Mouse (Mus musculus) intestine, postnatal 0 days (tissue): ENCODE results near the gene Qk. TPM values are rescaled to one million over a fixed set of nuclear protein-coding genes. Genes with fewer than 3 reads are reported as not detected.

Source experiments
- ATAC-seq: fragments of 200-750 bp; cut with Nextera tagmentation; 2 replicates; pipeline ENCODE4 v1.8.0; 2017; ENCODE audit warnings: mild to moderate bottlenecking, moderate TSS enrichment, moderate library complexity
- H3K27ac ChIP-seq: fragments of 300-500 bp; sonication (generic); 2 replicates; pipeline ENCODE4 v1.5.1; 2014; ENCODE audit warnings: mild to moderate bottlenecking, low read depth, low read length, moderate library complexity
- H3K27me3 ChIP-seq: fragments of 300-500 bp; sonication (generic); replicated peaks from 2 replicates; pipeline ENCODE4 v1.6.1; 2014; ENCODE audit warnings: low read length, mixed read lengths; ENCODE audit not compliant: control insufficient read depth, insufficient read depth
- H3K36me3 ChIP-seq: fragments of 300-500 bp; sonication (generic); 2 replicates; pipeline ENCODE4 v1.6.1; 2014; ENCODE audit warnings: mild to moderate bottlenecking, moderate library complexity; ENCODE audit not compliant: control insufficient read depth, insufficient read depth
- H3K4me1 ChIP-seq: fragments of 300-500 bp; sonication (generic); replicated peaks from 2 replicates; pipeline ENCODE4 v1.6.1; 2014; ENCODE audit warnings: antibody characterized with exemption, low read length, mixed read lengths; ENCODE audit not compliant: control insufficient read depth, insufficient read depth
- H3K4me2 ChIP-seq: fragments of 300-500 bp; sonication (generic); replicated peaks from 2 replicates; pipeline ENCODE4 v1.6.1; 2014; ENCODE audit warnings: low read depth, mild to moderate bottlenecking, moderate library complexity
- H3K4me3 ChIP-seq: fragments of 300-500 bp; sonication (generic); 2 replicates; pipeline ENCODE4 v1.5.1; 2014; ENCODE audit warnings: low read depth, low read length
- H3K9ac ChIP-seq: fragments of 300-500 bp; sonication (generic); 2 replicates; pipeline ENCODE4 v1.6.1; 2014; ENCODE audit warnings: mild to moderate bottlenecking, low read depth, low read length
- H3K9me3 ChIP-seq: fragments of 300-500 bp; sonication (generic); 2 replicates; pipeline ENCODE4 v1.6.1; 2016; ENCODE audit warnings: mixed run types; ENCODE audit not compliant: control insufficient read depth
- CTCF ChIP-seq: sonication (generic); IDR thresholded peaks from 2 replicates; pipeline ENCODE4 v1.5.1; 2016; ENCODE audit warnings: low read depth, mild to moderate bottlenecking, control low read depth, antibody characterized with exemption, moderate library complexity
- WGBS: fragments of 180-500 bp; shearing (Covaris S2); extraction: QIAGEN DNeasy Blood & Tissue Kit; methylation state at CpG from one replicate; pipeline ENCODE4 v1.1.7; 2014; 5-methylcytosine and 5-hydroxymethylcytosine counted together
- polyA plus RNA-seq: library from polyadenylated mRNA; unstranded; fragments of >200 nt; fragmentation: Nextera tagmentation; extraction: Ambion mirVana; gene quantifications from 2 replicates; pipeline ENCODE4 v1.2.1, GENCODE M21; 2015

Qk gene
- polyA plus RNA-seq, 1 experiment from 2014 or later, result 7.4 TPM

DNA sequence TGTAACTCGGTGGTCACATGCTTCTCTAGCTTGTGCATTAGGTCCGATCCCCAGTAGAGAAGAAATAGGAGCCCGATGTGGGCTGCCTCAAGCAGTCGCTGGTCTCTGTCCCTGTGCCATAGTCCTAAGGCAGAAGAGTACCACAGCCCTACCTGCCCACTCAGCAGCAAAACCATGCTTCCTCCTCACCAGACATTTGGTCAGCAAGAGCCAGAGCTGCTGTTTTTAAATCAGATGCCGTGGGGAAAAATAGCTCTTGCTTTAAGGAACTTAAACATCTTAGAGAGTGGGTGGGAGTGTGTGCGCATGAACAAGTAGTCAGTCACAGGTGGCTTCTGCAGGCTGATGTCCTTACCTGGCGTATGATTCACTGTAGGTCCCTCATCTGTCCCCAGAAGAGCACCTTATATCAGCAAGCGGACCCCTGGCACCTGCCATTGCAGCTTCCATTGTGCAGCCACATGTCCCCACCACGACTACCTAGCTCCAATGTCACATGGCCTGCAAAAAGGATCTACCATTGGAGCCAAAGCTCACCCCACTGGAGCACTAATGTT lies 9.0 kb upstream of the Qk start:
- Histone ChIP-seq H3K4me3 (no peak overlapping the region), H3K4me1 (no peaks in the 10 kb centered on the region), H3K36me3 (no peaks in the 10 kb centered on the region), H3K4me2 (no peak overlapping the region), H3K9me3 (no peaks in the 10 kb centered on the region), H3K27ac (no peak overlapping the region), H3K27me3 (peaks cover 60% of the 10 kb centered on the region), H3K9ac (no peak overlapping the region)
- ATAC-seq, result no peak
- no peak for TF ChIP-seq CTCF
- WGBS, result 89% methylated on average over 9 of the region's 9 CpGs

DNA sequence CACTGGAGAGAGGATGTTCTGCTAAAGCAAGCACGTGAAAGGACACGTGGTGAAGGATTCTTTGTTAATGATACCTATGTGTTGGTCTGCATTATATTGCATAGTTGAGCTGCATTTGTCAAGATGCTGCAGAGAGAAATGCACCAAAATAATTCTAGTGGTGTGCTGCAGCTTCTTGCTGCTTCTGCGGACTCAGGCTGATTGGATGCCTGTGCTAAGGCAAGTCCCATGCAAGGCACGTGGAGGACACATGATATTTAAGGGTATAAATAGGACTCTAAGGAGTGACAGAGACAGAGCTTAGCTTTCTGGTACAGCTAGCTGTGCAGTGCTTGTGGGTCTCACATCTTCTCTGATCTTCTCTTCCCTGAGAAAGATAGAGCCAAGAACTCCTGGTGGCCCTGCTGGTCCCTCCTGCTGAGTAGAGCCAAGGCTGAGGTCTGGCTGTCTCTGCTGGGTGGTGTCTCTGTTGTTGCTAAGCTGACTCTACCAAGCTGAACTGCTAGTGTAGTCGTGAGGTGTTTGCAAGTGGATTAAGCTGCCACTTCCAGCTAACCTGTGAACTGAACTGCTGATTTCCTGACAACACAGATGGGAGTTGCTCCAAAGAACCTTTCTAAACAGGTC lies 8.0 kb upstream of the Qk start:
- ATAC-seq, result no peak
- no peaks in the 10 kb centered on the region for H3K9me3 ChIP-seq
- no peaks in the 10 kb centered on the region for H3K4me1 ChIP-seq
- H3K36me3 ChIP-seq, result no peaks in the 10 kb centered on the region
- no peak overlapping the region for H3K4me3 ChIP-seq
- no peak overlapping the region for H3K4me2 ChIP-seq
- WGBS, result 73% methylated on average over 5 of the region's 5 CpGs
- peaks cover 62% of the 10 kb centered on the region for H3K27me3 ChIP-seq
- no peak overlapping the region for H3K27ac ChIP-seq
- H3K9ac ChIP-seq, result no peak overlapping the region
- no peak for TF ChIP-seq CTCF

DNA sequence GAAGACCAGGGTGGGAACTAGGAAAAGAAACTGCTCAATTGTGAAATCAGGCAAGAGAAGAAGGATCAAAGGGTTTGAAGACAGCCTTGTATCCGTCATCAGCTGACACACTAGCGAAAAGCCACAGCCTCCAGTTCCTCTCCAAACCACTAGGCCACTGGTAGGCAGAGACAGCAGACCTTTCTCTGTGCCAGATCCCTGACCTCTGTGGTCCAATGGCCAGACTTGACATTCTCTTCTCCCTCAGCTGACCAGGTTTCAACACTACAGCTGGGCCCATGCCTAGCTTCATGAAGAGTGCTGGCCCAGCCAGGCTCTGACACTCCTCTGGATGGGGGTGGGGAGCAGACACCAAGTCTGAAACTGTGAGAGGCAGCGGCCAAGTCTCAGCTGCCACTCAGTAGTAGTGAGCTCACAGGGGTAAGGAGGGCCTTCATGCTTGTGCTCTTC lies 7.0 kb upstream of the Qk start:
- Histone ChIP-seq H3K9ac (no peak overlapping the region), H3K4me1 (no peaks in the 10 kb centered on the region), H3K36me3 (no peaks in the 10 kb centered on the region), H3K27ac (no peak overlapping the region), H3K4me2 (no peak overlapping the region), H3K9me3 (no peaks in the 10 kb centered on the region), H3K27me3 (peaks cover 67% of the 10 kb centered on the region), H3K4me3 (no peak overlapping the region)
- ATAC-seq, result no peak
- 77% methylated on average over 3 of the region's 3 CpGs for WGBS
- TF ChIP-seq CTCF, result 0 out of 2 replicates have a peak, but pooled peaks have one; percentile 13

DNA sequence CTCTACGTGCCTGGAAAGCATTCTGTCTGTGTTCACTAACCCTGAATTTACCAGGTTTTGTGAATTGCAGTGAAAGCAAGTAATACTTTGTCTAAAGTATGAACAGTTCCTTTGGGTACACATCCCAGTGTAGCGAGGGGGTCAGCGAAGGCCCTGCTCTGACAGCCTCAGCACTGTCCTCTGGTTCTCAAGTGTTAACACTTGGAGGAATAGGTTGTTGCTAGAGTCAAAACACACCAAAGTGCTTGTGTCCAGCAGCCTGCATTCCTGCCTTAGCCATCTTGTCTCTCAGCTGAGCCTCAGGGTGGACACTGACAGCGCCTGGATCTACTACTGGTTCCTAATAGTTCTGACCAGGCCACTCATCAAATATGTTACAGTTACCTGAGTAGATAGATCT lies 6.3 kb upstream of the Qk start:
- Histone ChIP-seq H3K9me3 (no peaks in the 10 kb centered on the region), H3K4me2 (no peak overlapping the region), H3K4me1 (no peaks in the 10 kb centered on the region), H3K27ac (no peak overlapping the region), H3K4me3 (no peak overlapping the region), H3K36me3 (no peaks in the 10 kb centered on the region), H3K9ac (no peak overlapping the region), H3K27me3 (peaks cover 74% of the 10 kb centered on the region)
- TF ChIP-seq CTCF, result no peak
- WGBS, result 97% methylated on average over 4 of the region's 4 CpGs
- ATAC-seq, result no peak

DNA sequence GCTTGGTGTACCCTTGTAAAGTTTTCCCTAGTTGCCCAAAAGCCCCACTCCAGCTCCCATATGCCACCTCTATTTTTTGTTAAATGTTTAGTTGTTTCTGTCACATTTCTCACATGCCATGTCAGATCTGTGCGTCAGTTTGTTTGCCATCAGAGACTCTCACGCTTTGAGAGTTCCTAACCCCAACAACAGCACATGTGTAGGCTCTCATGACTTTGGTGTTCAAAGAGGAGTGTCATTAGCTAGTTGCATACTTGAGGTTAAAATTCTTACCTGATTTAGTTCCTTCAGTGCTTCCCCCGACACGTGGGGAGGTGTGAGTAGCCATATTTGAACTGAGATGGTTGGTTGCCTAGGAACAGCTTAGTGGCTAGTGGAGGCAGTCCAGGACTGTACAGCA lies 2.1 kb upstream of the Qk start:
- no peak overlapping the region for H3K4me2 ChIP-seq
- no peak for TF ChIP-seq CTCF

DNA sequence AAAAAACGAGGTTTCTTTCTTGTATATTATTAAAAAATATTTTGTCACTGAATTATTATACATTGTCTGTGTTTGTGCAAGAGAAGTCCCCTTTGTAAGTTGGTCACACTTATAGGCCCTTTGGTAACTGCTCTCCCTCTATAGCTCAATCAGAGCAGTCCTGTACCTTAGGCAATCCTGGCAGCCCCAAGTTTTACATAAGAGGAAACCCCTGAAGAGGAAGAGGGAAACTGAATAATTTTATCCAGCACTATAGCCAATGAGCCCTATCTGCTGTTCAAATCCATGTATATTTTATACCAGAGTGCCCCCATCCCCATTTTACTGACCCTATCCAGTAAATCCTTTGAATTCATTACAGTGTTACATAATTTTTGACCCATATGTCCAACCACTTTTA lies 1.4 kb upstream of the Qk start:
- Histone ChIP-seq H3K9me3 (no peaks in the 10 kb centered on the region), H3K4me3 (no peak overlapping the region), H3K36me3 (no peaks in the 10 kb centered on the region), H3K4me1 (no peaks in the 10 kb centered on the region), H3K9ac (no peak overlapping the region), H3K27ac (no peak overlapping the region), H3K27me3 (peaks cover 60% of the 10 kb centered on the region), H3K4me2 (no peak overlapping the region)
- WGBS, result 76% methylated on average over 1 of the region's 1 CpGs
- no peak for ATAC-seq
- no peak for TF ChIP-seq CTCF

More for the DNA sequence above, 2.1 kb upstream of the Qk start:
- Histone ChIP-seq H3K9ac (no peak overlapping the region), H3K4me1 (no peaks in the 10 kb centered on the region), H3K27me3 (peaks cover 61% of the 10 kb centered on the region), H3K9me3 (no peaks in the 10 kb centered on the region), H3K4me3 (no peak overlapping the region), H3K36me3 (no peaks in the 10 kb centered on the region), H3K27ac (no peak overlapping the region)
- no peak for ATAC-seq
- 89% methylated on average over 4 of the region's 4 CpGs for WGBS
